Mouse (Mus musculus): Measurements from ENCODE around the gene Nt5c3.

DNA sequence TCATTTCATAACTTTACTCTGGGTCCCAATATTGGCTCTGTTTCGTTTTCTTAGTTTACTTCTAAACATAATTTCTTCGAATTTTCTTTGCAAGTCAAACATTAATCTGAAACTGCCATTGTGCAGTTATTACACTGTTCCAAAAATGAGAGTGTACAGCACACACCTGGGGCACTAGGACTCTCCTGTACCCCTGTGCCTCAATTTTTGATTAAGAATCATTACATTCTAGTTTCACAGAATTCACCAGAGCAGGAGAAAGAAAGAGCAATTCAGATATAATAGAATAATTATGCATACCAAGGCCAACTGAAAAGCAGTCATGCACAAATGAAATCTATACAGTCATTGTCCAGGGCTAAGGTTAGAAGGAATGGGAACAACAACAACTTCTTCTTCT lies 8.7 kb upstream of the Nt5c3 start:
- TF ChIP-seq POLR2A (IDR thresholded peaks at IDR 0.05; ENCODE audit: insufficient read depth, low read length), result no peak
- TF ChIP-seq CTCF (IDR thresholded peaks at IDR 0.05; ENCODE audit: low read depth, low read length), result no peak
- no peak for TF ChIP-seq EP300 (IDR thresholded peaks at IDR 0.05; ENCODE audit: insufficient read depth, low read depth, low read length)
